11 mouse cellular contexts compared by ENCODE assay signal in genomic region chr6:144398115-144398514, GRCm38 (mm10).
DNase-seq lines count a peak whose midpoint lies in the region; ATAC-seq lines count a peak whose summit lies in the region.
"Had no signal": no experiment of that assay in that cellular context is flagged by ENCODE, and none has a peak within 500 bp of the region (broad histone marks: within the 10 kb centered on the region; RNA-seq: fewer than 3 reads in every experiment).

No protein-coding gene starts in this region.

- no peaks in the 10 kb centered on the region for H3K36me3 ChIP-seq in embryonic facial prominence, embryonic 11.5 days (replicated peaks; ENCODE audit: control insufficient read depth, insufficient read depth, low read depth, low read length)
- H3K36me3 ChIP-seq in hindbrain, embryonic 16.5 days (ENCODE audit: control insufficient read depth, insufficient read depth, low read length): no peaks in the 10 kb centered on the region
- H3K36me3 ChIP-seq in neural tube, embryonic 12.5 days: no peaks in the 10 kb centered on the region
- H3K36me3 ChIP-seq: liver, embryonic 12.5 days had no signal

- no peaks in the 10 kb centered on the region for H3K9me3 ChIP-seq in embryonic facial prominence, embryonic 11.5 days (replicated peaks; ENCODE audit: control insufficient read depth, low read length)
- no peaks in the 10 kb centered on the region for H3K9me3 ChIP-seq in hindbrain, embryonic 16.5 days (ENCODE audit: control insufficient read depth, low read length)
- no peaks in the 10 kb centered on the region for H3K9me3 ChIP-seq in neural tube, embryonic 12.5 days
- H3K9me3 ChIP-seq: liver, embryonic 12.5 days had no signal

- H3K27ac ChIP-seq in embryonic facial prominence, embryonic 11.5 days (replicated peaks; ENCODE audit: low read depth, low read length): no peak overlapping the region
- no peak overlapping the region for H3K27ac ChIP-seq in hindbrain, embryonic 16.5 days (ENCODE audit: low read depth, low read length)
- no peak overlapping the region for H3K27ac ChIP-seq in neural tube, embryonic 12.5 days
- H3K27ac ChIP-seq: liver, embryonic 12.5 days had no signal

- ATAC-seq in embryonic facial prominence, embryonic 11.5 days (replicated peaks; ENCODE audit: insufficient number of reproducible peaks, low FRiP score, low TSS enrichment, low read depth): no peak
- no peak for ATAC-seq in hindbrain, embryonic 16.5 days
- 0 out of 2 replicates have a peak, but pooled peaks have one; percentile 21 for ATAC-seq in neural tube, embryonic 12.5 days (ENCODE audit: low FRiP score, low read depth)
- ATAC-seq: liver, embryonic 12.5 days had no signal

- DNase-seq in kidney, postnatal 4 days: peak; percentile 5 to 17
- DNase-seq in kidney, postnatal 10 days: no peak
- peak; percentile 22 for DNase-seq in embryonic facial prominence, embryonic 11.5 days (ENCODE audit: low spot score)
- no peak for DNase-seq in layer of hippocampus, postnatal 10 days (ENCODE audit: low spot score in 2 of 2)
- DNase-seq in layer of hippocampus, postnatal 14 days (ENCODE audit: low spot score in 2 of 2): no peak
- DNase-seq in gastrocnemius, adult 18-20 months (ENCODE audit: low spot score): no peak
- DNase-seq: right cerebral cortex, postnatal 14 days had no signal

- H3K4me2 ChIP-seq in embryonic facial prominence, embryonic 11.5 days (ENCODE audit: low read depth, low read length): no peak overlapping the region
- peak overlapping the region; percentile 24; the same call in 1 of the 2 replicates for H3K4me2 ChIP-seq in hindbrain, embryonic 16.5 days (ENCODE audit: low read length)
- peak overlapping the region; percentile 36 for H3K4me2 ChIP-seq in neural tube, embryonic 12.5 days (replicated peaks)
- H3K4me2 ChIP-seq: liver, embryonic 12.5 days had no signal

- H3K4me1 ChIP-seq in embryonic facial prominence, embryonic 11.5 days (ENCODE audit: control insufficient read depth, insufficient read depth, low read length): no peaks in the 10 kb centered on the region
- H3K4me1 ChIP-seq in hindbrain, embryonic 16.5 days (ENCODE audit: control insufficient read depth, insufficient read depth, low read depth, low read length): no peaks in the 10 kb centered on the region
- peaks cover 14% of the 10 kb centered on the region for H3K4me1 ChIP-seq in neural tube, embryonic 12.5 days
- H3K4me1 ChIP-seq: liver, embryonic 12.5 days had no signal

- H3K9ac ChIP-seq in embryonic facial prominence, embryonic 11.5 days (replicated peaks; ENCODE audit: low read length): no peak overlapping the region
- no peak overlapping the region for H3K9ac ChIP-seq in hindbrain, embryonic 16.5 days (ENCODE audit: low read depth, low read length)
- H3K9ac ChIP-seq in neural tube, embryonic 12.5 days: no peak overlapping the region
- H3K9ac ChIP-seq: liver, embryonic 12.5 days had no signal

- WGBS in embryonic facial prominence, embryonic 11.5 days: 40% methylated on average over 10 of the region's 10 CpGs
- WGBS in hindbrain, embryonic 16.5 days: 20% methylated on average over 10 of the region's 10 CpGs
- WGBS in neural tube, embryonic 12.5 days: 21% methylated on average over 10 of the region's 10 CpGs

- no peaks in the 10 kb centered on the region for H3K27me3 ChIP-seq in embryonic facial prominence, embryonic 11.5 days (ENCODE audit: control insufficient read depth, insufficient read depth, low read length)
- no peaks in the 10 kb centered on the region for H3K27me3 ChIP-seq in hindbrain, embryonic 16.5 days (replicated peaks; ENCODE audit: control insufficient read depth, insufficient read depth, low read length)
- no peaks in the 10 kb centered on the region for H3K27me3 ChIP-seq in neural tube, embryonic 12.5 days (replicated peaks)
- H3K27me3 ChIP-seq: liver, embryonic 12.5 days had no signal

- H3K4me3 ChIP-seq in embryonic facial prominence, embryonic 11.5 days (ENCODE audit: low read depth, low read length): no peak overlapping the region
- no peak overlapping the region for H3K4me3 ChIP-seq in hindbrain, embryonic 16.5 days (ENCODE audit: low read length)
- no peak overlapping the region for H3K4me3 ChIP-seq in neural tube, embryonic 12.5 days
- H3K4me3 ChIP-seq: erythroblast, embryonic 14.5 days; liver, embryonic 12.5 days had no signal

Comparison
In these comparisons a context has a peak if more than half of its experiments do, and no peak if none do; other contexts are left out.
1. DNase-seq: peak in kidney, postnatal 4 days (2 of 2) and embryonic facial prominence, embryonic 11.5 days (single experiment); none in kidney, postnatal 10 days (single experiment), layer of hippocampus, postnatal 10 days (0 of 2), layer of hippocampus, postnatal 14 days (0 of 2) and gastrocnemius, adult 18-20 months (single experiment).